Mouse (Mus musculus) neural tube, embryonic 11.5 days (tissue): Measurements from ENCODE around the gene Sertad4. TPM values are rescaled to one million over a fixed set of nuclear protein-coding genes. Genes with fewer than 3 reads are reported as not detected.

Experiments used
- ATAC-seq: fragments of 200-750 bp; cut with Nextera tagmentation; 2 replicates; pipeline ENCODE4 v1.8.0; 2017; ENCODE audit warnings: moderate number of reproducible peaks, mild to moderate bottlenecking, moderate TSS enrichment, moderate library complexity; ENCODE audit not compliant: insufficient read depth, low FRiP score, low TSS enrichment
- DNase-seq: peaks from one replicate; pipeline ENCODE4 v3.0.0-alpha.2; 2015; ENCODE audit warnings: low spot score
- H3K27ac ChIP-seq: fragments of 300-500 bp; sonication (generic); 2 replicates; pipeline ENCODE4 v1.5.1; 2014; ENCODE audit warnings: low read depth, mild to moderate bottlenecking, low read length
- H3K27me3 ChIP-seq: fragments of 300-500 bp; sonication (generic); 2 replicates; pipeline ENCODE4 v1.6.1; 2014; ENCODE audit warnings: mild to moderate bottlenecking, low read length, mixed read lengths; ENCODE audit not compliant: control insufficient read depth, insufficient read depth
- H3K36me3 ChIP-seq: fragments of 300-500 bp; sonication (generic); 2 replicates; pipeline ENCODE4 v1.6.1; 2014; ENCODE audit warnings: mild to moderate bottlenecking, low read length, moderate library complexity, mixed read lengths; ENCODE audit not compliant: control insufficient read depth, insufficient read depth
- H3K4me1 ChIP-seq: fragments of 300-500 bp; sonication (generic); 2 replicates; pipeline ENCODE4 v1.6.1; 2014; ENCODE audit warnings: low read length, mixed read lengths; ENCODE audit not compliant: control insufficient read depth, insufficient read depth
- H3K4me2 ChIP-seq: fragments of 300-500 bp; sonication (generic); 2 replicates; pipeline ENCODE4 v1.6.1; 2014; ENCODE audit warnings: low read depth, mild to moderate bottlenecking, moderate library complexity
- H3K4me3 ChIP-seq: fragments of 300-500 bp; sonication (generic); 2 replicates; pipeline ENCODE4 v1.5.1; 2014; ENCODE audit warnings: low read depth, low read length
- H3K9ac ChIP-seq: fragments of 300-500 bp; sonication (generic); 2 replicates; pipeline ENCODE4 v1.6.1; 2014; ENCODE audit warnings: mild to moderate bottlenecking, low read length
- H3K9me3 ChIP-seq: fragments of 300-500 bp; sonication (generic); 2 replicates; pipeline ENCODE4 v1.6.1; 2016; ENCODE audit warnings: low read length; ENCODE audit not compliant: control insufficient read depth
- WGBS: fragments of 180-500 bp; shearing (Covaris S2); extraction: QIAGEN DNeasy Blood & Tissue Kit; methylation state at CpG from one replicate; pipeline ENCODE4 v1.1.7; 2014; 5-methylcytosine and 5-hydroxymethylcytosine counted together
- polyA plus RNA-seq: library from polyadenylated mRNA; unstranded; fragments of >200 nt; fragmentation: Nextera tagmentation; extraction: Ambion mirVana; gene quantifications from 2 replicates; pipeline ENCODE4 v1.2.1, GENCODE M21; 2014

The Sertad4 gene
- polyA plus RNA-seq, 1 experiment from 2014 or later: 22.8 TPM

- no peak for ATAC-seq
- WGBS: 59% methylated on average over 7 of the region's 7 CpGs
- Histone ChIP-seq H3K9ac (no peak overlapping the region), H3K4me1 (peaks cover 13% of the 10 kb centered on the region), H3K27ac (no peak overlapping the region), H3K4me3 (no peak overlapping the region), H3K36me3 (no peaks in the 10 kb centered on the region), H3K27me3 (peaks cover 9% of the 10 kb centered on the region), H3K4me2 (no peak overlapping the region), H3K9me3 (no peaks in the 10 kb centered on the region)
- DNase-seq: no peak
These were observed 26.6 kb downstream of the Sertad4 start for GRCm38 (mm10) chr1:192828928-192829327.

GRCm38 (mm10) chr1:192827955-192828354 lies 27.6 kb downstream of the Sertad4 start:
- H3K9ac ChIP-seq: no peak overlapping the region
- no peak overlapping the region for H3K4me2 ChIP-seq
- DNase-seq (no peak), ATAC-seq (no peak)
- H3K27ac ChIP-seq: no peak overlapping the region
- H3K27me3 ChIP-seq: peaks cover 3% of the 10 kb centered on the region; the same call in 1 of the 2 replicates
- no peaks in the 10 kb centered on the region for H3K36me3 ChIP-seq
- H3K4me1 ChIP-seq: peaks cover 14% of the 10 kb centered on the region
- H3K9me3 ChIP-seq: no peaks in the 10 kb centered on the region
- H3K4me3 ChIP-seq: no peak overlapping the region

GRCm38 (mm10) chr1:192825746-192826145 lies 29.8 kb downstream of the Sertad4 start:
- ATAC-seq (no peak), DNase-seq (no peak)
- Histone ChIP-seq H3K36me3 (no peaks in the 10 kb centered on the region), H3K27ac (no peak overlapping the region), H3K9ac (no peak overlapping the region), H3K9me3 (no peaks in the 10 kb centered on the region), H3K27me3 (no peaks in the 10 kb centered on the region), H3K4me1 (peaks cover 14% of the 10 kb centered on the region), H3K4me2 (no peak overlapping the region), H3K4me3 (no peak overlapping the region)
- WGBS: 20% methylated on average over 9 of the region's 9 CpGs

- Histone ChIP-seq H3K9ac (no peak overlapping the region), H3K9me3 (no peaks in the 10 kb centered on the region), H3K4me1 (peaks cover 8% of the 10 kb centered on the region), H3K4me2 (no peak overlapping the region), H3K36me3 (no peaks in the 10 kb centered on the region), H3K4me3 (no peak overlapping the region), H3K27ac (peak overlapping the region; percentile 31), H3K27me3 (no peaks in the 10 kb centered on the region)
- ATAC-seq (peak; percentile 70), DNase-seq (peak; percentile 68)
- 32% methylated on average over 13 of the region's 13 CpGs for WGBS
These were observed 32.7 kb downstream of the Sertad4 start for GRCm38 (mm10) chr1:192822652-192823525.

GRCm38 (mm10) chr1:192822309-192822651 lies 33.3 kb downstream of the Sertad4 start:
- no peak overlapping the region for H3K4me3 ChIP-seq
- H3K4me2 ChIP-seq: no peak overlapping the region
- H3K4me1 ChIP-seq: peaks cover 8% of the 10 kb centered on the region
- WGBS: 79% methylated on average over 1 of the region's 1 CpGs
- no peaks in the 10 kb centered on the region for H3K27me3 ChIP-seq
- ATAC-seq (no peak), DNase-seq (no peak)
- H3K27ac ChIP-seq: no peak overlapping the region
- no peaks in the 10 kb centered on the region for H3K36me3 ChIP-seq
- no peaks in the 10 kb centered on the region for H3K9me3 ChIP-seq
- H3K9ac ChIP-seq: no peak overlapping the region

- no peaks in the 10 kb centered on the region for H3K9me3 ChIP-seq
- no peak for ATAC-seq
These were observed 37.2 kb downstream of the Sertad4 start for GRCm38 (mm10) chr1:192818334-192818733.

GRCm38 (mm10) chr1:192815789-192816188 lies 39.8 kb downstream of the Sertad4 start:
- H3K9me3 ChIP-seq: no peaks in the 10 kb centered on the region
- H3K4me1 ChIP-seq: no peaks in the 10 kb centered on the region
- no peak overlapping the region for H3K9ac ChIP-seq
- WGBS: 71% methylated on average over 2 of the region's 2 CpGs
- DNase-seq: no peak
- H3K4me2 ChIP-seq: no peak overlapping the region
- no peaks in the 10 kb centered on the region for H3K36me3 ChIP-seq
- H3K27ac ChIP-seq: no peak overlapping the region
- no peaks in the 10 kb centered on the region for H3K27me3 ChIP-seq
- no peak for ATAC-seq
- H3K4me3 ChIP-seq: no peak overlapping the region

More at GRCm38 (mm10) chr1:192818334-192818733, 37.2 kb downstream of the Sertad4 start:
- WGBS: 94% methylated on average over 5 of the region's 5 CpGs
- Histone ChIP-seq H3K27ac (no peak overlapping the region), H3K27me3 (no peaks in the 10 kb centered on the region), H3K36me3 (no peaks in the 10 kb centered on the region), H3K4me1 (peaks cover 5% of the 10 kb centered on the region), H3K4me2 (no peak overlapping the region), H3K4me3 (no peak overlapping the region), H3K9ac (no peak overlapping the region)
- no peak for DNase-seq

GRCm38 (mm10) chr1:192814700-192815099 lies 40.9 kb downstream of the Sertad4 start:
- no peaks in the 10 kb centered on the region for H3K4me1 ChIP-seq
- 22% methylated on average over 3 of the region's 3 CpGs for WGBS
- H3K9me3 ChIP-seq: no peaks in the 10 kb centered on the region
- H3K4me2 ChIP-seq: no peak overlapping the region
- no peaks in the 10 kb centered on the region for H3K27me3 ChIP-seq
- no peaks in the 10 kb centered on the region for H3K36me3 ChIP-seq
- no peak overlapping the region for H3K9ac ChIP-seq
- ATAC-seq (no peak), DNase-seq (no peak)
- no peak overlapping the region for H3K27ac ChIP-seq
- H3K4me3 ChIP-seq: no peak overlapping the region

GRCm38 (mm10) chr1:192812758-192813157 lies 42.8 kb downstream of the Sertad4 start:
- Histone ChIP-seq H3K36me3 (no peaks in the 10 kb centered on the region), H3K4me3 (no peak overlapping the region), H3K9ac (no peak overlapping the region), H3K27ac (no peak overlapping the region), H3K27me3 (no peaks in the 10 kb centered on the region), H3K4me2 (no peak overlapping the region), H3K9me3 (no peaks in the 10 kb centered on the region), H3K4me1 (no peaks in the 10 kb centered on the region)
- DNase-seq: no peak
- 95% methylated on average over 9 of the region's 9 CpGs for WGBS
- no peak for ATAC-seq
